ENCODE assay signal across 29 mouse cellular contexts in genomic region chr14:13011099-13011498, GRCm38 (mm10).
A peak's percentile ranks its signal among the peaks of the same experiment; 100 is the strongest.
DNase-seq lines count a peak whose midpoint lies in the region; ATAC-seq lines count a peak whose summit lies in the region.
"Had no signal": no experiment of that assay in that cellular context is flagged by ENCODE, and none has a peak within 500 bp of the region (broad histone marks: within the 10 kb centered on the region; RNA-seq: fewer than 3 reads in every experiment).

No protein-coding gene starts in this region.

- H3K4me2 ChIP-seq in forebrain, embryonic 14.5 days (ENCODE audit: low read length) = no peak overlapping the region
- no peak overlapping the region for H3K4me2 ChIP-seq in forebrain, embryonic 12.5 days
- H3K4me2 ChIP-seq: embryonic facial prominence, embryonic 13.5 days; forebrain, embryonic 15.5 days; heart, embryonic 11.5 days; hindbrain, embryonic 13.5 days had no signal

- WGBS in forebrain, embryonic 14.5 days = 71% methylated on average over 3 of the region's 3 CpGs
- WGBS in forebrain, embryonic 12.5 days = 64% methylated on average over 3 of the region's 3 CpGs

- no peaks in the 10 kb centered on the region for H3K27me3 ChIP-seq in forebrain, embryonic 14.5 days (replicated peaks; ENCODE audit: control insufficient read depth, insufficient read depth, low read length)
- H3K27me3 ChIP-seq in forebrain, embryonic 12.5 days = no peaks in the 10 kb centered on the region
- H3K27me3 ChIP-seq: embryonic facial prominence, embryonic 13.5 days; forebrain, embryonic 15.5 days; hindbrain, embryonic 13.5 days; Patski had no signal

- no peak overlapping the region for H3K9ac ChIP-seq in forebrain, embryonic 14.5 days (ENCODE audit: low read length)
- no peak overlapping the region for H3K9ac ChIP-seq in forebrain, embryonic 12.5 days
- H3K9ac ChIP-seq: embryonic facial prominence, embryonic 13.5 days; forebrain, embryonic 15.5 days; hindbrain, embryonic 13.5 days had no signal

- peak; percentile 2 for DNase-seq in forebrain, embryonic 14.5 days (ENCODE audit: low spot score)
- DNase-seq in brain, adult 2 months (ENCODE audit: low read depth, low spot score) = peak; percentile 29
- no peak for DNase-seq in retina, postnatal 1 day
- no peak for DNase-seq in c-Kit-positive CD71-positive TER-119-positive erythroid progenitor cells, embryonic 14.5 days (ENCODE audit: low spot score)
- DNase-seq in frontal cortex, postnatal 10 days (ENCODE audit: low spot score in 2 of 2) = no peak
- DNase-seq: adrenal gland, adult 2 months; adrenal gland, postnatal 14 days; cerebellum, adult 11-12 months; cerebellum, adult 8-10 months; cerebellum, postnatal 10 days; cerebellum, postnatal 36 days; embryo, embryonic 11 days; gastrocnemius, postnatal 10 days; gastrocnemius, postnatal 36 days; kidney, adult 2 months had no signal

- H3K4me3 ChIP-seq in forebrain, embryonic 14.5 days (ENCODE audit: low read depth, low read length) = no peak overlapping the region
- H3K4me3 ChIP-seq in forebrain, embryonic 12.5 days (replicated peaks) = no peak overlapping the region
- H3K4me3 ChIP-seq: embryonic facial prominence, embryonic 10.5 days; embryonic facial prominence, embryonic 13.5 days; erythroblast, embryonic 14.5 days; forebrain, embryonic 15.5 days; hindbrain, embryonic 10.5 days; hindbrain, embryonic 13.5 days had no signal

- H3K4me1 ChIP-seq in forebrain, embryonic 14.5 days (ENCODE audit: control insufficient read depth, insufficient read depth, low read length) = no peaks in the 10 kb centered on the region
- no peaks in the 10 kb centered on the region for H3K4me1 ChIP-seq in forebrain, embryonic 12.5 days
- H3K4me1 ChIP-seq: embryonic facial prominence, embryonic 10.5 days; embryonic facial prominence, embryonic 13.5 days; forebrain, embryonic 15.5 days; hindbrain, embryonic 10.5 days; hindbrain, embryonic 13.5 days had no signal

- ATAC-seq in forebrain, embryonic 14.5 days = no peak
- no peak for ATAC-seq in forebrain, embryonic 12.5 days (ENCODE audit: low FRiP score)
- peak; percentile 80 for ATAC-seq in CD4-positive, CD25-positive, alpha-beta regulatory T cell, adult 4 months
- ATAC-seq in inflammation-experienced regulatory T-cells, adult 6 months = peak; percentile 77
- ATAC-seq: forebrain, embryonic 15.5 days; hindbrain, embryonic 16.5 days; intestine, postnatal 0 days; Patski had no signal

- no peak overlapping the region for H3K27ac ChIP-seq in forebrain, embryonic 14.5 days (ENCODE audit: low read depth, low read length)
- H3K27ac ChIP-seq in forebrain, embryonic 12.5 days = no peak overlapping the region
- H3K27ac ChIP-seq: embryonic facial prominence, embryonic 10.5 days; embryonic facial prominence, embryonic 13.5 days; forebrain, embryonic 15.5 days; hindbrain, embryonic 10.5 days; hindbrain, embryonic 13.5 days had no signal

- no peaks in the 10 kb centered on the region for H3K9me3 ChIP-seq in forebrain, embryonic 14.5 days (replicated peaks; ENCODE audit: control insufficient read depth, low read length)
- H3K9me3 ChIP-seq in forebrain, embryonic 12.5 days = no peaks in the 10 kb centered on the region
- H3K9me3 ChIP-seq: embryonic facial prominence, embryonic 10.5 days; embryonic facial prominence, embryonic 13.5 days; forebrain, embryonic 15.5 days; G1E; hindbrain, embryonic 10.5 days; hindbrain, embryonic 13.5 days had no signal

- H3K36me3 ChIP-seq in forebrain, embryonic 14.5 days (ENCODE audit: control insufficient read depth, insufficient read depth, low read length) = no peaks in the 10 kb centered on the region
- no peaks in the 10 kb centered on the region for H3K36me3 ChIP-seq in forebrain, embryonic 12.5 days (replicated peaks)
- H3K36me3 ChIP-seq: embryonic facial prominence, embryonic 10.5 days; embryonic facial prominence, embryonic 13.5 days; forebrain, embryonic 15.5 days; G1E; hindbrain, embryonic 10.5 days; hindbrain, embryonic 13.5 days had no signal

Comparison
In these comparisons a context has a peak if more than half of its experiments do, and no peak if none do; other contexts are left out.
1. ATAC-seq: peak in CD4-positive, CD25-positive, alpha-beta regulatory T cell, adult 4 months (single experiment) and inflammation-experienced regulatory T-cells, adult 6 months (single experiment); none in forebrain, embryonic 14.5 days (single experiment) and forebrain, embryonic 12.5 days (single experiment).
2. DNase-seq: peak in forebrain, embryonic 14.5 days (single experiment) and brain, adult 2 months (single experiment); none in retina, postnatal 1 day (single experiment), c-Kit-positive CD71-positive TER-119-positive erythroid progenitor cells, embryonic 14.5 days (single experiment) and frontal cortex, postnatal 10 days (0 of 2).